Mouse (Mus musculus) liver, embryonic 11.5 days (tissue): Measurements from ENCODE around the gene Exoc2. TPM values are rescaled to one million over a fixed set of nuclear protein-coding genes. Genes with fewer than 3 reads are reported as not detected.

Source experiments
- ATAC-seq: fragments of 200-750 bp; cut with Nextera tagmentation; replicated peaks from 2 replicates; pipeline ENCODE4 v1.8.0; 2017; ENCODE audit warnings: moderate number of reproducible peaks, mild to moderate bottlenecking, moderate TSS enrichment, moderate library complexity; ENCODE audit not compliant: low FRiP score
- DNase-seq: peaks from one replicate; pipeline ENCODE4 v3.0.0-alpha.2; 2017; ENCODE audit warnings: low spot score
- H3K27ac ChIP-seq: fragments of 300-500 bp; sonication (generic); 2 replicates; pipeline ENCODE4 v1.5.1; 2014; ENCODE audit warnings: mild to moderate bottlenecking, low read depth, low read length, control low read depth
- H3K27me3 ChIP-seq: fragments of 300-500 bp; sonication (generic); replicated peaks from 2 replicates; pipeline ENCODE4 v1.6.1; 2014; ENCODE audit warnings: low read length, mixed read lengths; ENCODE audit not compliant: control insufficient read depth, insufficient read depth
- H3K36me3 ChIP-seq: fragments of 300-500 bp; sonication (generic); 2 replicates; pipeline ENCODE4 v1.6.1; 2014; ENCODE audit warnings: mild to moderate bottlenecking, low read length, moderate library complexity, mixed read lengths; ENCODE audit not compliant: control insufficient read depth, insufficient read depth
- H3K4me1 ChIP-seq: fragments of 300-500 bp; sonication (generic); replicated peaks from 2 replicates; pipeline ENCODE4 v1.6.1; 2014; ENCODE audit warnings: low read length, mixed read lengths; ENCODE audit not compliant: control insufficient read depth, insufficient read depth
- H3K4me2 ChIP-seq: fragments of 300-500 bp; sonication (generic); 2 replicates; pipeline ENCODE4 v1.6.1; 2014; ENCODE audit warnings: mild to moderate bottlenecking, control low read depth, moderate library complexity
- H3K4me3 ChIP-seq: fragments of 300-500 bp; sonication (generic); 2 replicates; pipeline ENCODE4 v1.5.1; 2014; ENCODE audit warnings: low read depth, low read length, control low read depth
- H3K9ac ChIP-seq: fragments of 300-500 bp; sonication (generic); 2 replicates; pipeline ENCODE4 v1.6.1; 2014; ENCODE audit warnings: low read depth, low read length, control low read depth
- H3K9me3 ChIP-seq: fragments of 300-500 bp; sonication (generic); 2 replicates; pipeline ENCODE4 v1.6.1; 2016; ENCODE audit warnings: low read length, inconsistent platforms, mixed read lengths; ENCODE audit not compliant: control insufficient read depth
- WGBS: fragments of 180-500 bp; shearing (Covaris S2); extraction: QIAGEN DNeasy Blood & Tissue Kit; methylation state at CpG from one replicate; pipeline ENCODE4 v1.1.7; 2014; 5-methylcytosine and 5-hydroxymethylcytosine counted together
- polyA plus RNA-seq: library from polyadenylated mRNA; unstranded; fragments of >200 nt; fragmentation: Nextera tagmentation; extraction: Ambion mirVana; gene quantifications from 2 replicates; pipeline ENCODE4 v1.2.1, GENCODE M21; 2014

Exoc2 gene
- polyA plus RNA-seq, 1 experiment from 2014 or later: 28.4 TPM

- Histone ChIP-seq H3K27me3 (no peaks in the 10 kb centered on the region), H3K9me3 (no peaks in the 10 kb centered on the region), H3K27ac (no peak overlapping the region), H3K9ac (no peak overlapping the region), H3K4me3 (no peak overlapping the region), H3K36me3 (peaks cover 3% of the 10 kb centered on the region; the same call in 1 of the 2 replicates), H3K4me1 (peaks cover 11% of the 10 kb centered on the region), H3K4me2 (no peak overlapping the region)
- ATAC-seq: peak; percentile 67; the same call in 1 of the 2 replicates
- no peak for DNase-seq
- 65% methylated on average over 4 of the region's 4 CpGs for WGBS
Measured at GRCm38 (mm10) chr13:30931613-30932012, 42.3 kb downstream of the Exoc2 start.

DNA sequence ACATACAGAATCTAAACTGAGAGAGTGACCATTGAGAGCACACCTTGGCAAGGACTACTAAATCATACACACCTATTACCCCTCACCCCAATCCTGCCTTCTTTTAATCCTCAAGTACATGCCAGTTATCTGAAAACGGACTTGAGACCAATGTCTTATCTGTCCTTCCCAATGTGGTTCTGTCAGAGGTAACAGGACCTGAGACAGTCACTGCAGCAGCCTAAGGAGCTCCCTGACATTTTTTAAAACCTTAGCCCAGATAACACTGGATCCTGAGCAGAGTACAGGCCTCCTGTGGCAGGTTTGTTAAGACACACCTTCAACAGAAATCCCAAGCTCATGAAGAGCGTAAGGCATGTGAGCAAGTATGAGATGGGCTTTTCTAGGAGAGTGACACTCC is 44.8 kb downstream of the Exoc2 start:
- ATAC-seq (peak; percentile 79), DNase-seq (no peak)
- H3K27ac ChIP-seq: no peak overlapping the region; the same call in 1 of the 2 replicates
- H3K9ac ChIP-seq: no peak overlapping the region
- peaks cover 7% of the 10 kb centered on the region for H3K36me3 ChIP-seq
- peaks cover 11% of the 10 kb centered on the region for H3K4me1 ChIP-seq
- 53% methylated on average over 2 of the region's 2 CpGs for WGBS
- H3K4me3 ChIP-seq: no peak overlapping the region
- no peaks in the 10 kb centered on the region for H3K27me3 ChIP-seq
- H3K4me2 ChIP-seq: peak overlapping the region; percentile 23; the same call in 1 of the 2 replicates
- H3K9me3 ChIP-seq: no peaks in the 10 kb centered on the region

DNA sequence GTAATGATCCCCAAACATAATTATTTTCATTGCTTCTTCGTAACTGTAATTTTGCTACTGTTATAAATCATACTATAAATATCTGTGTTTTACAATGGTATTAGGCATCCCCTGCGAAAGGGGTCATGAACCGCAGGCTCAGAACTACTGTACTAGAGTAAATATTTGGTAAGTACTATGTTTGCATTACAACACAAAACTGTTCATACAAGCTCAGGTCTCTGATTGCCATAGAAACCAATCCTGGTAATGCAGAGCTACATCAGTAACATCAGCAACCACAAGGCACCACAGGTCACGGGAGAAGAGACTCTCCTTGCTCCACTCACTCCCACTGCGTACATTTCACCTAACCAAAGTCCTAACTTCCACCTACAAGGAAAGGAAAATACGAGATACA is 49.6 kb downstream of the Exoc2 start:
- no peaks in the 10 kb centered on the region for H3K9me3 ChIP-seq
- no peak overlapping the region for H3K4me2 ChIP-seq
- ATAC-seq: no peak
- peaks cover 5% of the 10 kb centered on the region; the same call in 1 of the 2 replicates for H3K4me1 ChIP-seq
- DNase-seq: no peak
- no peak overlapping the region for H3K9ac ChIP-seq
- peaks cover 5% of the 10 kb centered on the region; the same call in 1 of the 2 replicates for H3K36me3 ChIP-seq
- WGBS: 84% methylated on average over 6 of the region's 6 CpGs
- H3K27ac ChIP-seq: no peak overlapping the region
- no peak overlapping the region for H3K4me3 ChIP-seq
- H3K27me3 ChIP-seq: no peaks in the 10 kb centered on the region

DNA sequence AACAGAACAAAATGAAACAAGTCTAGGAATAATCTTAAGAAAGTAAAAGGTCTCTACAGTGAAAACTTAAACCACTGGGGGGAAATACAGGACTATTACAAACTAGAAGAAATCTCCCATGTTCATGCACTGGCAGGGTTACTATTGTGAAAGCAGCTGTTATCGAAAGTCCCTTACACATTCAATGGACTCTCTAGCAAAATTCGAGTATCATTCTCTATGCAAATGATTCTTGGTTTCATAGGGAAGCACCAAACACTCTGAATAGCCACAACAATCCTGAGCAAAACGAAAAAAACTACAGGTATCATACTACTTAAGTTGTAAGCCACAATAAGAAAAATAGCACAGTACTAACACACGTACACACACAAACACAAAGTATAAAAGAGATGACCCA is 52.0 kb downstream of the Exoc2 start:
- no peaks in the 10 kb centered on the region for H3K27me3 ChIP-seq
- H3K9me3 ChIP-seq: no peaks in the 10 kb centered on the region
- no peak overlapping the region for H3K27ac ChIP-seq
- no peaks in the 10 kb centered on the region for H3K4me1 ChIP-seq
- H3K36me3 ChIP-seq: peaks cover 5% of the 10 kb centered on the region; the same call in 1 of the 2 replicates
- no peak overlapping the region for H3K9ac ChIP-seq
- H3K4me2 ChIP-seq: no peak overlapping the region
- H3K4me3 ChIP-seq: no peak overlapping the region
- ATAC-seq (no peak), DNase-seq (no peak)
- 83% methylated on average over 4 of the region's 4 CpGs for WGBS

DNA sequence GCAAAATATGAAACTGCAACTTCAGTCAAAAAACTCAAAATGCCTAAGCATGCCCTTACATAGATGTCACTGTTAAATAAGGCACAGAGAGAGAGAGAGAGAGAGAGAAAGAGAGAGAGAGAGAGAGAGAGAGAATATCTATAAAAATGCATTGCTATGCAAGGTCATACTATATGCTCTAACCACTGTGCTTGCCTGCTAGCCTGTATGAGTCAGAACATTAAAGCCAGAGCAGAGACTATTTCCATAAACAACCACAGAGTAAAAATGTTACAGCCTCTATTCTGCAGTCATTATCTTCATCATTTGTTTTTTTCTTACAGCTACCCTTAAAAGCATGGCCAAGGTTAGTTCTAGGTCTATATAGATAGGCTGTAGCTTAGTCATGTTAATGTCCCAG is 60.1 kb downstream of the Exoc2 start:
- Histone ChIP-seq H3K4me1 (peaks cover 3% of the 10 kb centered on the region; the same call in 1 of the 2 replicates), H3K9ac (no peak overlapping the region), H3K27me3 (no peaks in the 10 kb centered on the region), H3K36me3 (peaks cover 2% of the 10 kb centered on the region; the same call in 1 of the 2 replicates), H3K27ac (no peak overlapping the region), H3K9me3 (no peaks in the 10 kb centered on the region), H3K4me2 (no peak overlapping the region), H3K4me3 (no peak overlapping the region)
- DNase-seq (no peak), ATAC-seq (no peak)

- no peak overlapping the region for H3K4me3 ChIP-seq
- H3K4me1 ChIP-seq: peaks cover 3% of the 10 kb centered on the region; the same call in 1 of the 2 replicates
- ATAC-seq (no peak), DNase-seq (no peak)
- H3K9ac ChIP-seq: no peak overlapping the region
- H3K36me3 ChIP-seq: peaks cover 2% of the 10 kb centered on the region; the same call in 1 of the 2 replicates
- H3K9me3 ChIP-seq: no peaks in the 10 kb centered on the region
- H3K27me3 ChIP-seq: no peaks in the 10 kb centered on the region
- no peak overlapping the region for H3K4me2 ChIP-seq
- 39% methylated on average over 4 of the region's 4 CpGs for WGBS
- no peak overlapping the region for H3K27ac ChIP-seq
Measured at GRCm38 (mm10) chr13:30913028-30913427, 60.9 kb downstream of the Exoc2 start.

DNA sequence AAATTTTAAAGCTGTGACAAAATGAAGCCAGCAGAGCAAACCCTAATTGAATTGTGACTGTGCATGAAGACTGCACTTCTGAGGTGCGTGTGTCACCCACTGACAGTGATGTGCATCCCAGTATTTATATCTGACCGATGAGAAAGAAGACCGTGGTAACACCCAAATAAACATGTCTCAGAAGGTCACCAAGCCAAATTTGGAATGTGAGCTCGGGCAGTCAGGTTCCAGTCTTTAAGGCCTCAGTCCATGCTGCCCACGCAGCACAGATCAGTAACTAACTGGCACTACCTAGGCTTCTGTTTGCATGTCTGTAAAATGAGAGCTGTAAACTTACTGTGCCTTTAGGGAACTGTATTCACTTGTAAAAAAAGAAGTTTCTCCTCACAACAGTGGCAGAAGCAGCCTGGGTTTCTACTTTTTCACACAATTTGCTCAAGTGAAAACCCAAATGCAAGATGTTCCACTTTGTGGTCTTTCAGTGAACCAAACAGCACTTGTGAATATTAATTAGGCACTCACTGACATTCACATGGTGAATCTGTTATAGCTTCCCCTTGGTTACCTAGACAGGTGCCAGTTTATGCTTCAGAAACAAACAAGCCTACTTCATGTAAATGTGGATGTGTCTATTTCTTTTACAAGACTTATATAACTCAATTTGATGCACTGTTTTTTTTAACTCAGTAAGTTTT is 61.8 kb downstream of the Exoc2 start:
- H3K27me3 ChIP-seq: no peaks in the 10 kb centered on the region
- no peak overlapping the region for H3K27ac ChIP-seq
- H3K4me3 ChIP-seq: no peak overlapping the region
- 76% methylated on average over 5 of the region's 5 CpGs for WGBS
- peaks cover 3% of the 10 kb centered on the region; the same call in 1 of the 2 replicates for H3K4me1 ChIP-seq
- no peak overlapping the region for H3K4me2 ChIP-seq
- no peaks in the 10 kb centered on the region for H3K9me3 ChIP-seq
- DNase-seq (no peak), ATAC-seq (no peak)
- H3K36me3 ChIP-seq: peaks cover 2% of the 10 kb centered on the region; the same call in 1 of the 2 replicates
- no peak overlapping the region for H3K9ac ChIP-seq

DNA sequence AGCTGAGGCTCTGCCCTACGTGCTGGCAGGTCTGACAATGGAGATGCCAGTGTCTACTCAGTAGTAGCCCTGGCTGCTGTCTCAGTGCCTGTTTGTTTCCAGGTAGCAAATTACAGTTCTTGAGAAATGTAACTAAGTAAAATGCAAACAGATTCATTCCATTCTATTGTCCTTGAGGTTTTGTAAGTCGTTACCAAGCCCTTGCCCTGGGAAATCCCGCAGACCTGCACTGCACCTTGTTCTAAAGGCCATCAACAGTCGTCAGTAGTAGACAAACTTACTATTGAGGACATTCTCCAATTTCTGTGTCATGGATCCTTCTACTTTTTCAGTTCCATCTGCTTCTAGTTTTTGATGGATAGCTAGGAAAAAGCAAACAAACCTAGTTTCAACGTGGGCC is 63.0 kb downstream of the Exoc2 start:
- WGBS: 83% methylated on average over 5 of the region's 5 CpGs
- Histone ChIP-seq H3K9me3 (no peaks in the 10 kb centered on the region), H3K4me2 (no peak overlapping the region), H3K4me1 (peaks cover 3% of the 10 kb centered on the region; the same call in 1 of the 2 replicates), H3K9ac (no peak overlapping the region), H3K27ac (no peak overlapping the region), H3K27me3 (no peaks in the 10 kb centered on the region), H3K36me3 (peaks cover 2% of the 10 kb centered on the region; the same call in 1 of the 2 replicates), H3K4me3 (no peak overlapping the region)
- DNase-seq: no peak
- no peak for ATAC-seq

DNA sequence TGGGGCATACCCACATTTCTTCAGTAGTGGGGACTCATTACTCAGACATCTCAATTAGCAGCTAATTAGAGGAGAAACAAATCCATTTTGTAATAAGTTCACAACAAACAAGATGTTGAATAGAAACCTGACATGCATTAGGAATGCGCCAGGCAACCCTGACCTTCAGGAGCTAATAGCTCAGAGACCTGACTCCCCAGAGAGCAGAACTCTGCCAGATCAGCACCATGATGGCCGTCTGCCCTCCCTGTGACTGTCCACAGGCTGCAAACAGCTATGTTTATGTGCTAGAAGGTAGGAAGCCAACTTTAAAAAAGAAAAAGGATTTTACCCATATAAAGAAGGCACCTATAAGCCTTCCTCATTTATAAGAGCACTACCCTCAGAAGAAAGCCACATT is 71.6 kb downstream of the Exoc2 start:
- Histone ChIP-seq H3K9ac (no peak overlapping the region), H3K4me2 (no peak overlapping the region), H3K4me3 (no peak overlapping the region), H3K9me3 (no peaks in the 10 kb centered on the region), H3K27me3 (no peaks in the 10 kb centered on the region), H3K36me3 (peaks cover 3% of the 10 kb centered on the region; the same call in 1 of the 2 replicates), H3K4me1 (no peaks in the 10 kb centered on the region), H3K27ac (no peak overlapping the region)
- ATAC-seq: no peak
- WGBS: 71% methylated on average over 2 of the region's 2 CpGs
- DNase-seq: no peak
